Mouse (Mus musculus) myocyte (in vitro differentiated cells): ENCODE data around the gene Dnah5.

Experiments
- CEBPB ChIP-seq: IDR thresholded peaks from 2 replicates; pipeline ENCODE4 v1.6.1; 2011; ENCODE audit warnings: mild to moderate bottlenecking, moderate library complexity; ENCODE audit not compliant: poor library complexity, insufficient read depth, severe bottlenecking
- E2F4 ChIP-seq: IDR thresholded peaks from one replicate; pipeline ENCODE4 v1.6.1; 2011; ENCODE audit warnings: mild to moderate bottlenecking, control low read depth, moderate library complexity; ENCODE audit not compliant: insufficient read depth
- MAX ChIP-seq: IDR thresholded peaks from one replicate; pipeline ENCODE4 v1.6.1; 2011; ENCODE audit warnings: low read depth, mild to moderate bottlenecking, control low read depth
- MYOD1 ChIP-seq, 3 experiments: IDR thresholded peaks; one replicate each; pipeline ENCODE4 v1.6.1; 2011; ENCODE audit warnings: control low read depth in 2 of 3, low read depth in 2 of 3, mild to moderate bottlenecking in 2 of 3, moderate library complexity in 1 of 3; ENCODE audit not compliant: insufficient read length in 2 of 3, control insufficient read depth in 1 of 3
- MYOG ChIP-seq, 3 experiments: IDR thresholded peaks; one replicate each; pipeline ENCODE4 v1.6.1; 2011; ENCODE audit warnings: control low read depth in 2 of 3, low read depth in 2 of 3, mild to moderate bottlenecking in 2 of 3; ENCODE audit not compliant: insufficient read length in 2 of 3, control insufficient read depth in 1 of 3, insufficient read depth in 1 of 3
- POLR2A ChIP-seq: IDR thresholded peaks from one replicate; pipeline ENCODE4 v1.6.1; 2011; ENCODE audit warnings: low read depth, mild to moderate bottlenecking, control low read depth, moderate library complexity; ENCODE audit not compliant: insufficient read length
- POLR2AphosphoS2 ChIP-seq: IDR thresholded peaks from one replicate; pipeline ENCODE4 v1.6.1; 2011; ENCODE audit warnings: low read depth, control low read depth; ENCODE audit not compliant: insufficient read length
- REST ChIP-seq: IDR thresholded peaks from one replicate; pipeline ENCODE4 v1.6.1; 2011; ENCODE audit warnings: mild to moderate bottlenecking, control low read depth, moderate library complexity; ENCODE audit not compliant: insufficient read depth, insufficient read length
- SRF ChIP-seq: IDR thresholded peaks from one replicate; pipeline ENCODE4 v1.6.1; 2011; ENCODE audit warnings: low read depth; ENCODE audit not compliant: control insufficient read depth, insufficient read length
- TCF12 ChIP-seq: IDR thresholded peaks from one replicate; pipeline ENCODE4 v1.6.1; 2011; ENCODE audit warnings: mild to moderate bottlenecking, control low read depth; ENCODE audit not compliant: poor library complexity, insufficient read depth, severe bottlenecking
- TCF3 ChIP-seq: IDR thresholded peaks from one replicate; pipeline ENCODE4 v1.6.1; 2011; ENCODE audit warnings: low read depth, control low read depth; ENCODE audit not compliant: insufficient read length
- USF1 ChIP-seq: IDR thresholded peaks from one replicate; pipeline ENCODE4 v1.6.1; 2011; ENCODE audit warnings: low read depth, mild to moderate bottlenecking, control low read depth, moderate library complexity

DNA sequence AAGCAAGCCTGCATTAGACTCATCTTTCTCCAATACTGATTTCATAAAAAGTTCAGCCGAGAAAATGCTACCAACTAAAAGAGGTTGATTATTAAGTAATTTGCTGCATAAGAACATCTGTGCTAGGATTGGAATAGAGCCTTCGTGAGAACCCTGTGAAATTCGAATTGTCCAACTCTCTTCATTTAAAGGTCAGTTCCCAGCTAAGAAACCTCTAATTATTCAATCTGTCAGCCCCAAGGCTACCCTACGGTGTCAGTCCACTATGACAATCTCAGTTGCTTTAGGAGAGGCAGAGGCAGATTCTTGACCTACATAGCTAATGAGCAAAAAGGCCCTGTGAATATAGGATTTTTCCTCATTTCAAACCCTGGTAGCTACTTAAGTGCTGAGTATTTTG, 191.9 kb downstream of the Dnah5 start:
- TF ChIP-seq POLR2A = no peak
- TF ChIP-seq POLR2AphosphoS2 = no peak
- TF ChIP-seq MAX = no peak
- no peak for TF ChIP-seq MYOD1 (IDR thresholded peaks at IDR 0.05; ENCODE audit: control insufficient read depth in 1 of 3, insufficient read length in 2 of 3, low read depth in 2 of 3)
- TF ChIP-seq CEBPB = no peak
- no peak for TF ChIP-seq E2F4
- no peak for TF ChIP-seq SRF
- TF ChIP-seq TCF12 = no peak
- TF ChIP-seq REST = no peak
- TF ChIP-seq USF1 = no peak
- no peak for TF ChIP-seq MYOG (IDR thresholded peaks at IDR 0.05; ENCODE audit: control insufficient read depth in 1 of 3, insufficient read depth in 1 of 3, insufficient read length in 2 of 3, low read depth in 2 of 3)
- TF ChIP-seq TCF3 = no peak
